Mouse (Mus musculus) bone marrow macrophage, adult 2 months (primary cell): ENCODE measurements around the gene Bace2. TPM values are rescaled to one million over a fixed set of nuclear protein-coding genes. Genes with fewer than 3 reads are reported as not detected.

Experiments used
- H3K27ac ChIP-seq: 2 replicates; pipeline ENCODE4 v1.5.1; 2012; ENCODE audit warnings: low read depth, low read length; ENCODE audit not compliant: insufficient read depth
- H3K4me1 ChIP-seq: 2 replicates; pipeline ENCODE4 v1.6.1; 2012; ENCODE audit warnings: low read length; ENCODE audit not compliant: control insufficient read depth, insufficient read depth
- H3K4me3 ChIP-seq: 2 replicates; pipeline ENCODE4 v1.5.1; 2012; ENCODE audit warnings: mild to moderate bottlenecking, low read length, moderate library complexity; ENCODE audit not compliant: insufficient read depth
- CTCF ChIP-seq: IDR thresholded peaks from 2 replicates; pipeline ENCODE4 v1.5.1; 2012; ENCODE audit warnings: low read depth, mild to moderate bottlenecking, low read length, moderate library complexity
- POLR2A ChIP-seq: IDR thresholded peaks from 2 replicates; pipeline ENCODE4 v1.6.1; 2012; ENCODE audit warnings: mild to moderate bottlenecking, low read depth, low read length, borderline replicate concordance
- polyA plus RNA-seq: library from polyadenylated mRNA; stranded (reverse); fragments of >200 nt; gene quantifications from 2 replicates; pipeline ENCODE4 v1.2.4, GENCODE M21; 2012; ENCODE audit not compliant: missing spikeins, insufficient read depth, insufficient read length

Gene Bace2
- polyA plus RNA-seq, 1 experiment: not detected

DNA sequence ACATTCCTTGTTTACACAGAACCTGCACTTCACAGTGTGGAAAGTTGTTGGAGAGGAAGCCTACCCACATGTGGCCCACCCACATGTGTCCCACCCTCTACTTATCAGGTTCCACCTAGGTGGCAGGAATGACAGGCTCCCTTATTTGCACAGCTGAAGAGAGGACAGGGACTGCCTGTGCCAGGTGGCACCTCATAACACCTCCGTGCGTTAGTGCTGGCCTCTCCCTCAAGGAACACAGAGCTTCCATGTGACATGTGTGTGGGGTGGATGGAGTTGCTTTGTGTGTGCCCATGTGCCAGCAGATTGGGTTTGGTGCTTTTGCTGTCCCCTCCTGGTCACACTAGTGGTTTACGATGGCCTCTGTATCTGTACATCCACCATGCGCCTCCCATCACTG, 43.4 kb downstream of the Bace2 start:
- no peaks in the 10 kb centered on the region for H3K4me1 ChIP-seq
- no peak overlapping the region for H3K4me3 ChIP-seq
- H3K27ac ChIP-seq: no peak overlapping the region
- TF ChIP-seq POLR2A (no peak), CTCF (no peak)

DNA sequence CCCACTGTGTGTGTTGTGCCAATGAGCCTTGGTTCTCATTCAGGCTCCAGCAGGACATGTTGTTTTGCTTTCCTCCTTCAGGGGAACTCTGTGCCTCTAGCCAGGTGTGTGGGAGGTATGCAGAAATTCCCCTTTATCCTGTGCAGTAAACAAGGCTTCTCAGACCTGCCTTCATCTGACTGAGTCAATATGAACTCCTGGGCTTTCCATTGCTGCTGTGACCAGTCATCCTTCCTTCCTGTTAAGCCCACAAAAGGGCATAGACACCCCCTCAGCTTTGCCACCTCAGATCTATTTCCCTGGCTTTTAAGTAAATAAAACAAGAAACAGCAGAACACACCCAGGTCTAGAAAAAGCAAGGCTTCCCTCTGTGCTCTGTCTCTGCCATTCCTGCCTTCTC, 45.2 kb downstream of the Bace2 start:
- H3K27ac ChIP-seq: no peak overlapping the region
- H3K4me1 ChIP-seq: no peaks in the 10 kb centered on the region
- H3K4me3 ChIP-seq: no peak overlapping the region
- TF ChIP-seq CTCF (no peak), POLR2A (no peak)

DNA sequence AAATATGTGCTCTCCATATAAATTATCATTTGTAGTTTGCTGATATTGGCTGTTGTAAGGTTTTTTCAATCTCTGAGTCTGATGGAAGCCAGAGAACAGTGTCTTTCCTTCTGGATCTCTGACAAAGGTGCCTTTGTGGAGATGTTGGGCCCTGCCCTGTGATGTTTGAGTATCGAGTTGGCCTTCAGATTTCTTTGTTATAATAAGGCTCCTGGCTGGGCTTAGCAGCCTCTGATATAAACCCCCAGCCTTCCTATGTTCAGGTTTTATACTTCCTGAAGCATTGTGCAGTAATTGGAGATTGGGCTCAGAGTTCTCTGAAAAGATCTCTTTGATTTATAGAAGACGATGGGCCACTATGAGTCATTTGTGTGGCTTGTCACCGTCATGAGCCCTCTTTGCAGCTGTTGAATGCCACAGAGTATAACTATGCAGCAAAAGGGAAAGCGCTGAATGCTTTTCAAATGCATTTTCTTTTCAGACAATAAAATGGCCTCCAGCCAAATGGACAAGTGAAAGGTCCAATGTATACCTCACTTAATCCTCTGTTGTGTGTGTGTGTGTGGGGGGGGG, 45.8 kb downstream of the Bace2 start:
- no peaks in the 10 kb centered on the region for H3K4me1 ChIP-seq
- no peak overlapping the region for H3K4me3 ChIP-seq
- no peak overlapping the region for H3K27ac ChIP-seq
- TF ChIP-seq CTCF (no peak), POLR2A (no peak)

DNA sequence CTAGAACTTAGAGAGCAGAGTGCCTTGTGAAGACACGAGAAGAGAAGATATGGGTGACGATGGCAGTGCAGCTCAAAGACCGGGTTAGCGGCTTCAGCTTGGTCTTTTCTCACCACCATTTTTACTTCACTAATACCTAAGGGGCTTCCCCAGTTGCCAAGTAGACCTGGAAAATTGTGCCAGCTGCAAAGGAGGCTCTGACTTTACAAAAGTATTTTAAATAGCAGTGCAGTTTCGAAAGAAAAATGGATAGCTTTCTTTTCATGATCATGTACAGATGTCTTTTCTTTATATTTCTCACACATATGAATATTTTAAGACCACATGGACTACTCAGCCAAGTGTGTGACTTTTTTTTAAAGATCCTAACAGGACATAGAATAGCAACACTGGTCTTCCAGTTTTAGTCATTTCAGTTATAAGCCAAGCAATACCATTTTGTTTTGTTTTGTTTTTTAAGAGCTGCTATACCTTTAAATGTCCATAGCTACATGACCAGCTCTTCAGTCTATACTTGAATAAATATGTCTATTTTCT, 49.0 kb downstream of the Bace2 start:
- TF ChIP-seq POLR2A: no peak
- no peak for TF ChIP-seq CTCF
- no peak overlapping the region for H3K27ac ChIP-seq
- H3K4me1 ChIP-seq: no peaks in the 10 kb centered on the region
- H3K4me3 ChIP-seq: no peak overlapping the region

DNA sequence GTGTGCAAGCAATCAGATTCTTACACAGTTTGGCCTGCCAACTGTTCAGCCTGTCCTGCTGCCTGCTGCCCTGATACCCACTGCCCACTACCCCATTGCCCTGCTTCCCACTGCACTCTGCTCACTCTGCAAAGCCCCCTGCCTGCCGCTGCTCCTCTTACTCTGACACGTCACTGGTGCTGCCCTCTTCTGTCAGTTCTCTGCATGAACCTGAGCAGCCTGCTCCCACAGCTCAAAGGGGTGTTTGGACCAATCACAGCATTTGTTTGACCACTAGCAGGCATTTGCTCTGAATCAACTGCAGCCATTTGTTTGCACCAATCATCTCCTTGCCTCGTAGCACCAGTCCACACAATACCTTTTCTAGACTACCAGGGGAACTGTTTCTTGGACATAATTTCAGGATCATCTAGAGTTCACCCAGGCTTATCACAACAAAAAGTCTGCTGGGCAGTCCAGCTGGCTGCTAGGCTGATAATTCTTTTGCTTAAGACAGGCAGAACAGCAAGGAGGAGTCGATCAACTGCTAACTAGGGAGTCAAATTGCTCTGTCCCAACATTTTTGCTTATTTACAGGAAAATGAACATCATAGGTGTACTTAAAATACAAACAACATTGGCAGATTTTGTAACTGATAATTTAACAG, 61.5 kb downstream of the Bace2 start:
- TF ChIP-seq POLR2A: no peak
- TF ChIP-seq CTCF: no peak
- H3K4me3 ChIP-seq: no peak overlapping the region
- H3K4me1 ChIP-seq: no peaks in the 10 kb centered on the region
- no peak overlapping the region for H3K27ac ChIP-seq

DNA sequence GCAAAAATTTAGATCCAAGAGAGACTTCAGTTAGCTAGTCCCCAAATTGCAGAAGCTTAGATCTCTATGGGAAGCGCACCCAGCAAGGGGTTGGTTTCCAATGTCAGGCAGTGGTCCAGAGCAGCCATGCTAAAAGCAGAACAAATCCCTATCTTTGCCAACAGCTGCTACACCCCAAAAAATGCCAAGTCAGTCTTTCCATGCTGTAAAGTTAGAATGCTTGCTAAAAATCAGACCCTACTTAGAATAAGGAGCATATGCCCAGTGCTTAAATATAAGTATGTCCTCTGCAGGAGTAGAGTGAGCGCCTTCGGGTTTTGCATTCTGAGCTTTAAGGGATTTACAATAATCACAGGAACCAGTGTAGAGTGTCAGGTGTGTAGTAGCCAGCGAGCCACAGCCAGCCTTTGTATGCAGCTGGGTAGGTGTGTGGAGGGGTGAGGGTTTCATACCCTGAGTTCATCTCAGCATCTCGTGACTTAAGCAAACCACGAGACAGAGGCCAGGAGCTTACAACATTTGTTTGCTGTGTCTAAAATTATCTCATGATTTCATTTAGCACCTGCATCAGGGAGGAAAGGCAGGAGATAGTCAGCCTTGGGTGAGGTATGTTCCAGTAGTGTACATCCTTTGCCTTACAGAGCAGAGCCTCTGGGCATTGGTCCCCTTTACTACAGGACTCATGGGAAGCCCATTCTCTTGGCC, 62.4 kb downstream of the Bace2 start:
- no peak overlapping the region for H3K27ac ChIP-seq
- H3K4me3 ChIP-seq: no peak overlapping the region
- no peaks in the 10 kb centered on the region for H3K4me1 ChIP-seq
- TF ChIP-seq POLR2A (no peak), CTCF (no peak)

DNA sequence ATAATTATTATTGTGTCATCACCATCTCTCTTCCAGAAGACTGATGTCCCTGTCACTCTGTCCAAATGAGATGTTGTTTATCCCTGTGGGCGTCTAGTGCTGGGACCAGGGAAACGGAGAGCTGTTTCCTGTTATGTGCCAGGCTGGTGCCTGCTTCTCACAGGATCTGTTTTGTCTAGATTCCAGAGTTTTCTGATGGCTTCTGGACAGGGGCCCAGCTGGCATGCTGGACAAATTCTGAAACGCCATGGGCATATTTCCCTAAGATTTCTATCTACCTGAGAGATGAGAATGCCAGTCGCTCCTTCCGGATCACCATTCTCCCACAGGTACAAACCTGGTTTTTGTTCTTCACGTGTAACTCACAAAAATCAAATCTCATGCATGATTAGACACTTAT, 65.1 kb downstream of the Bace2 start:
- no peaks in the 10 kb centered on the region for H3K4me1 ChIP-seq
- no peak overlapping the region for H3K4me3 ChIP-seq
- H3K27ac ChIP-seq: no peak overlapping the region
- TF ChIP-seq CTCF: no peak
- no peak for TF ChIP-seq POLR2A

DNA sequence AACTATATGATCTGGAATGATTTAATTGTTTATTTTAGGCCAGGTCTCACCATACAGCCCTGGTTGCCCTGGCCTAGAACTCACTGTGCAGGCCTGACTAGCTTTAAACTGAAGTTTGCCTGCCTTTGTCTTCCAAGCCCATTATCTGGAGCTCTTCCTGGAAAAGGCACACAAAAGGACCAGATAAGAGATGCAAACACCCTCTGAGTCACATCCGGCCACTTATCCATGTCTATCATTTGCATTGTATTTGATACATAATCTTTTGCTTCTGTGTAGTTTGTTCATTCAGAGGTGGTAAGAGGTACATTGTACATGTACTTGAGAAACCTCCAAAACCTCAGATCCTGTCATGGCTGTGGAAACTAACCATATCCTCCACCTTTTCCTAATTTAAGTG, 67.1 kb downstream of the Bace2 start:
- TF ChIP-seq CTCF (no peak), POLR2A (no peak)
- H3K27ac ChIP-seq: no peak overlapping the region
- no peaks in the 10 kb centered on the region for H3K4me1 ChIP-seq
- H3K4me3 ChIP-seq: no peak overlapping the region

DNA sequence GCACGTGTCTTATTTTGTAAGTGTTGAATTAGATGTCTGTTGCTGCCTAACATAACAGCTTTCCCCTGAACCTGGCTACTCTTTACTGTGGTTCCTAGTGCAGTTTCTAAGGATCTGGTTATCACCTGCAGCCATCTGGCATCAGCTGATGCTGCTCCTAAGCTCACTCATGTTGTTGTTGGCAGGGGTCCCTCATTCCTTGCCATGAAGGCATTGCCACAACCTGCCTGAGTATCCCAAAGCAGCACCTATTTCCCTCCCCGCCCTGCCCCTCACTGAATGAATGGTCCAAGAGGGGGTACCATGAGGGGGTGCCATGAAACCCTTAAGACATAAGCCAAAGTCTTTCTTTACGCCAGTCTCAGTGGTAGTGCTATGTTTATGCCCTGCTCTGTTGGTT, 71.5 kb downstream of the Bace2 start:
- H3K4me1 ChIP-seq: peaks cover 7% of the 10 kb centered on the region
- no peak overlapping the region for H3K27ac ChIP-seq
- TF ChIP-seq CTCF (no peak), POLR2A (no peak)
- no peak overlapping the region for H3K4me3 ChIP-seq

DNA sequence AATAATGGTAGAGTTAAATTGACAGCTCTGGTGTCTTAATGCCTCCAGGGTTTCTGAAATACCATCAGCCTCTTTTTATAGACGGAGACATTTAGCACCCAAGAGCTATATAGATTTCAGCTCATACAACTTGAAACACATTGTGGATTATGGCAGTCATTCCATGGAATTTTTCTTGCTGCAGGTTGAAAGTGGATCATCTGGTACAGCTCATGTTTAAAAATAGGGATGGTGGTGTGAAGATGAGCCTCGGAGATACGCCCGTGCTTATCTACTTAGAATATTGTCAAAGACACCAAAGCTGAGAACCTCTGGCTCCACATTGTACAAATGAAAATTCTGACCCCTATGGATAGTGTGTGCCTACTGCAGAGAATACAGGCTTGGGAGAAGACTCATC, 73.5 kb downstream of the Bace2 start:
- no peak overlapping the region for H3K27ac ChIP-seq
- TF ChIP-seq POLR2A (no peak), CTCF (no peak)
- no peak overlapping the region for H3K4me3 ChIP-seq
- peaks cover 7% of the 10 kb centered on the region for H3K4me1 ChIP-seq
